Mouse (Mus musculus) kidney, postnatal 36 days (tissue): ENCODE results near the gene Gm11114.

Experiments used
- DNase-seq, 2 experiments: peaks; one replicate each; pipeline ENCODE4 v3.0.0; 2021 to 2022; ENCODE audit warnings: mixed read lengths in 2 of 2

Gm11114 gene

DNA sequence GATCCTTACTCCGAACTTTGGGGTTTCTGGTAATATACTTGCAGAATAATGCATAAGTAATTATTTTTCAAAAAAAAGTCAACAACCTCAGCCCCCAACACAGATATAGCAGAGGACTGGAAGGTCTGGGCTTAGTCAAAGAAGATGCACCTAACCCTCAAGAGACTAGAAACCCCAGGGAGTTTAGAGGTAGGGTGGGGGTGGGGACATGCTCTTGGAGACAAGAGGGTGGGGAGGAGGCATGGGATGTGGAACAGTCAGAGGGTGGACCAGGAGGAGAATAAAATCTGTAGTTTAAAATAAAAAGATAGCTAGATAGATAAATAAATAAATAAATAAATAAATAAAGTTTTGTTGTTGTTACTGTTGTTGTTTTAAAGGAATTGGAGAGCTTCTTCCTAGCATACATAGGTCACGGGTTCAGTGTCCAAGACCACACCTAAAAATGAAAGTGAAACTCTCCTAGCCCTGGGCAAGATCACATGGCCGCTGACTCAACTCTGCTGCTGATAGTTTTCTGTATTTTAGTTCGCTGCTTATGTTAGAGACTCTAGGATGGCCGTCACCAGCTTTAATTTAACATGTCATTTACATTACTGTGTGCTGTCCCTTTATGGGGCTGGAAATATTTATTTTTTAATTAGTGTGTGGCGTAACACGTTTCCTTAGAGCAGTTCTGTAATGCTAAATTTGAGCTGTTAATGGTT is 44.7 kb downstream of the Gm11114 start:
- no peak for DNase-seq
